Mouse (Mus musculus) heart, embryonic 13.5 days (tissue): ENCODE data around the gene Lmntd2. TPM values are rescaled to one million over a fixed set of nuclear protein-coding genes. Genes with fewer than 3 reads are reported as not detected.
A peak's percentile ranks its signal among the peaks of the same experiment; 100 is the strongest.

Experiments
- ATAC-seq: fragments of 200-750 bp; cut with Nextera tagmentation; 2 replicates; pipeline ENCODE4 v1.8.0; 2017; ENCODE audit warnings: moderate TSS enrichment; ENCODE audit not compliant: insufficient number of reproducible peaks, low FRiP score, low TSS enrichment; ENCODE audit errors: extremely low read depth
- H3K27ac ChIP-seq: fragments of 300-500 bp; sonication (generic); replicated peaks from 2 replicates; pipeline ENCODE4 v1.5.1; 2015; ENCODE audit warnings: moderate library complexity, mild to moderate bottlenecking, inconsistent platforms
- H3K27me3 ChIP-seq: fragments of 300-500 bp; sonication (generic); replicated peaks from 2 replicates; pipeline ENCODE4 v1.6.1; 2015; ENCODE audit warnings: mild to moderate bottlenecking, inconsistent platforms
- H3K36me3 ChIP-seq: fragments of 300-500 bp; sonication (generic); 2 replicates; pipeline ENCODE4 v1.6.1; 2015; ENCODE audit warnings: mild to moderate bottlenecking, inconsistent platforms
- H3K4me1 ChIP-seq: fragments of 300-500 bp; sonication (generic); 2 replicates; pipeline ENCODE4 v1.6.1; 2015; ENCODE audit warnings: inconsistent platforms
- H3K4me2 ChIP-seq: fragments of 300-500 bp; sonication (generic); 2 replicates; pipeline ENCODE4 v1.6.1; 2015; ENCODE audit warnings: inconsistent platforms, mild to moderate bottlenecking, moderate library complexity
- H3K4me3 ChIP-seq: fragments of 300-500 bp; sonication (generic); 2 replicates; pipeline ENCODE4 v1.5.1; 2015; ENCODE audit warnings: moderate library complexity, mild to moderate bottlenecking, inconsistent platforms
- H3K9ac ChIP-seq: fragments of 300-500 bp; sonication (generic); 2 replicates; pipeline ENCODE4 v1.6.1; 2015; ENCODE audit warnings: inconsistent platforms, mild to moderate bottlenecking, moderate library complexity
- H3K9me3 ChIP-seq: fragments of 300-500 bp; sonication (generic); 2 replicates; pipeline ENCODE4 v1.6.1; 2016; ENCODE audit warnings: inconsistent platforms
- whole genome bisulfite sequencing: fragments of 180-500 bp; shearing (Covaris S2); methylation state at CpG from one replicate; pipeline ENCODE4 v1.1.7; 2015; ENCODE audit warnings: mixed read lengths; 5-methylcytosine and 5-hydroxymethylcytosine counted together
- polyA plus RNA-seq: library from polyadenylated mRNA; unstranded; fragments of >200 nt; fragmentation: Nextera tagmentation; extraction: Ambion mirVana; gene quantifications from 2 replicates; pipeline ENCODE4 v1.2.1, GENCODE M21; 2015

Gene Lmntd2
- polyA plus RNA-seq, 1 experiment from 2014 or later, result 0.72 TPM

DNA sequence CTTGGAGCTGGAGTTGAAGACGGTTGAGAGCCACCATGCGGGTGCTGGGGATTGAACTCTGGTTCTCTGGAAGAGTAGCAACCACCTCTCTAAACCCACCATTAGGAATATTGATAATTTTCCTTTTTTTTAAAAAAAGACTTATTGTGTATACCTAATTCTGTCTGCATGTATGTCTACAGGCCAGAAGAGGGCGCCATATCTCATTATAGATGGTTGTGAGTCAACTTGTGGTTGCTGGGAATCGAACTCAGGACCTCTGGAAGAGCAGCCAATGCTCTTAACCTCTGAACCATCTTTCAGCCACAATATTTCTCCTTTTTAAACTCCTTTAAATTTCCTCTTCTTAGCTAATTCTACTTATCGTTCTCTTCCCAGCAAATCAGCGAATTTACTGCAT, 12.7 kb upstream of the Lmntd2 start:
- no peak overlapping the region for H3K4me2 ChIP-seq
- no peaks in the 10 kb centered on the region for H3K27me3 ChIP-seq
- no peak for ATAC-seq
- 84% methylated on average over 6 of the region's 6 CpGs for WGBS
- peaks cover 11% of the 10 kb centered on the region for H3K36me3 ChIP-seq
- no peak overlapping the region for H3K9ac ChIP-seq
- peaks cover 37% of the 10 kb centered on the region for H3K4me1 ChIP-seq
- no peak overlapping the region for H3K4me3 ChIP-seq
- H3K9me3 ChIP-seq, result no peaks in the 10 kb centered on the region
- no peak overlapping the region for H3K27ac ChIP-seq

DNA sequence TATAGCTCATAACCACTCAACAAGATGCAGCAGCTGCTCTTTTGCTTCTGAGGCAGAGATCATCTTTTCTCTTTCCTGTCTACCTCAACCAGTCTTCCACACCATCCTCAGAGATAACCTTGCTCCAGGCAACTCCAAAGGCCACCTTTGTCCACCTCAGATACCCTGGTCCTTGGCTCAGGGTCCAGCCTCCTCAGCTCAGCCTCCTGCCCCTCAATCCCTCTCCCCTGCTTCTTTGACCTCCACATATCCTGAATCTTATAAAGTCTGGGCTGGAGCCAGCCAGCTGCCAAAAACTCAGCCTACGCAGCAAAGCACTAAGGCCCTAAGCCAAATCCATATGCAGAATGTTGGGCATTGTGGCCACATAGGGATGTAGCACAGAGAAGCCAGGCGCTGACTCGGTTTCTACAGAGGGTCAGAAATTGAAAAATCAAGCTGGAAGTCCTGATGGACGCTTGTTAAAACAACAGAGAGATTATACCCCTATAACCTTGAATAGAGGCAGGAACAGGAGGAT, 8.9 kb upstream of the Lmntd2 start:
- ATAC-seq, result no peak
- H3K27me3 ChIP-seq, result no peaks in the 10 kb centered on the region
- H3K36me3 ChIP-seq, result peaks cover 17% of the 10 kb centered on the region
- peak overlapping the region; percentile 91 for H3K27ac ChIP-seq
- H3K4me2 ChIP-seq, result peak overlapping the region; percentile 83
- peak overlapping the region; percentile 89 for H3K9ac ChIP-seq
- peaks cover 36% of the 10 kb centered on the region for H3K4me1 ChIP-seq
- WGBS, result 86% methylated on average over 4 of the region's 4 CpGs
- H3K9me3 ChIP-seq, result no peaks in the 10 kb centered on the region
- 0 out of 2 replicates have a peak overlapping the region, but pooled peaks have one; percentile 68 for H3K4me3 ChIP-seq

DNA sequence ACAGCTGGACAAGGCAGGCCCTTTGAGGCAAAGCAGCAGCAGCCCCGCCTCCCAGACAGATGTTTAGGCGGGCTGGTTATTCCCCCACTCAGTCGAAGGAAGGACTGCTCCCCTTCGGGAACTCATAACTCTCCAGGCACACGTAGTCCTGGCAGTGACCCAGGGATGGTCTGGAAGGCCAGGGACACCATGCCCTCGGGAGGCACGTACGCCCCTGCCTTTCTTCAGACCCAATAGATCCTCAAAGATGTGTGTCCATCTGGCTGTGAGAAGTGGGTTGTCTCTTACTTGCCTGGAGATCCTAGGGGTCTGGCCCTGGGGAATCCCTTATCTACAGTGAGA, 8.2 kb upstream of the Lmntd2 start:
- WGBS, result 7% methylated on average over 8 of the region's 8 CpGs
- Histone ChIP-seq H3K4me1 (peaks cover 42% of the 10 kb centered on the region), H3K27me3 (no peaks in the 10 kb centered on the region), H3K9ac (peak overlapping the region; percentile 89), H3K36me3 (peaks cover 20% of the 10 kb centered on the region), H3K9me3 (no peaks in the 10 kb centered on the region), H3K4me3 (peak overlapping the region; percentile 68), H3K4me2 (peak overlapping the region; percentile 83), H3K27ac (peak overlapping the region; percentile 91)
- no peak for ATAC-seq

DNA sequence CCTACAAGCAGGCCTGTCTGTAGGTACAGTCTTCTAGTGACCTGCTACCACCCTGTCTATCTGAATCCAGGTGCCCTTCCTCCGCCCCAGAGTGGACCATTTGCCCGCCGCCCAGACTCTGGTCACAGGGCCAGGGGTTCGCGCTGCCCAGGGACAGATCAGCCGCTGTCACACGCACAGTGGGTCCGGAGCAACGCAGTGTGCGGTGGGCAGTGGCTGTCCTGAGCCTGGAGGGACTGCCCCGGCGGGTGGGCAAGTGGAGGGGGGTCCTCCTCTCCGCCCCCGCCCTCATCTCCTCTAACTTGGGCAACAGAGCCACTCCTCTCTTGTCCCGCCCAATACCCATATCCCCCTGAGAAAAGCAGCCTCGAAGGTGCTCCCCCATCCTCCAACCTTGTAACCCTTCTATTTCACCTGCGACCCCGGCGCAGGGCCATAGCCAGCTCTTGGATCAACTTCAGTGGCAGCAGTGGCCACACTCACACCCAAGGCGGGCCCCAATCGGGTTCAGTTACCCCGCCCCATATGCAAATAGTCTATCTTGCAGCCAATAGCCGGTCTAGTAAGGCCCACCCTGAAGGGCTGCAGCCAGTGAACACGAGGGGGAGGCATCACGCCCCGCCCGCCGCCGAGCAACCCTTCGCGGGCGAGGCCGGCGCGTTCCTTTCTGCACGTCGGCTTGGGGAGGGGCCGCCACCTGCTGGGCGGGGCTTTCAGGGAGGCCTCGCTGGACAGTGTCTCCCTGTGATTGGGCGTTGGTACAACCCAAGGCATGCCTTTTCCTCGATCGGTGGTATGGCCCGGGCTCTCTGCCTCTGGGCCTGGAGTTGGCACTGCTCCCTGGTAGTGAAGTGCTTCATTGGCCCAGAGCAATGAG, 7.6 kb upstream of the Lmntd2 start:
- peak overlapping the region; percentile 83 for H3K4me2 ChIP-seq
- no peaks in the 10 kb centered on the region for H3K27me3 ChIP-seq
- peak overlapping the region; percentile 89 for H3K9ac ChIP-seq
- WGBS, result 2% methylated on average over 44 of the region's 44 CpGs
- H3K4me3 ChIP-seq, result peak overlapping the region; percentile 68
- H3K27ac ChIP-seq, result peak overlapping the region; percentile 91
- peaks cover 48% of the 10 kb centered on the region for H3K4me1 ChIP-seq
- no peaks in the 10 kb centered on the region for H3K9me3 ChIP-seq
- ATAC-seq, result peak; percentile 95
- H3K36me3 ChIP-seq, result peaks cover 20% of the 10 kb centered on the region

DNA sequence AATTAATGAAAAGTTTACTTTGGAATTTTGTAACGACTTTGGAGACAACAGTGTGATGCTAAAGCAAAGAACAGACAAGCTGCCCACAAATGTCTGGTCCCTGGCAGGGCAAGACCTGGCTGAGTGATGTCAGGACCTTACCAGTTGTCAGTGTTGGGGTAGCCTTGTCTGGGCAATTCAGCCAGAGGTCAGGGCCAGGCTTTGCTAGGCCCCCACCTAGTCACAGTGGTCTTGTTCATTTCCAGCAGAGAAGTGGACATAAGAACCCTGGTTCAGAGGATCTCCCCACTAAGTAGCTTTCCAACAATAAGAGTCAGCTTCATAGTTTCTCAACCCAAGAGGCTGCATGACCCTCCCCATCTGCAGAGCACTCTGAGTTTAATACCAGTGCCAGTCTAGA, 6.5 kb upstream of the Lmntd2 start:
- H3K27ac ChIP-seq, result no peak overlapping the region; the same call in 1 of the 2 replicates
- no peaks in the 10 kb centered on the region for H3K27me3 ChIP-seq
- no peak for ATAC-seq
- H3K9ac ChIP-seq, result peak overlapping the region; percentile 89
- no peaks in the 10 kb centered on the region for H3K9me3 ChIP-seq
- peaks cover 20% of the 10 kb centered on the region for H3K36me3 ChIP-seq
- peaks cover 53% of the 10 kb centered on the region for H3K4me1 ChIP-seq
- peak overlapping the region; percentile 68 for H3K4me3 ChIP-seq
- peak overlapping the region; percentile 83 for H3K4me2 ChIP-seq
- WGBS, result 72% methylated on average over 1 of the region's 1 CpGs

DNA sequence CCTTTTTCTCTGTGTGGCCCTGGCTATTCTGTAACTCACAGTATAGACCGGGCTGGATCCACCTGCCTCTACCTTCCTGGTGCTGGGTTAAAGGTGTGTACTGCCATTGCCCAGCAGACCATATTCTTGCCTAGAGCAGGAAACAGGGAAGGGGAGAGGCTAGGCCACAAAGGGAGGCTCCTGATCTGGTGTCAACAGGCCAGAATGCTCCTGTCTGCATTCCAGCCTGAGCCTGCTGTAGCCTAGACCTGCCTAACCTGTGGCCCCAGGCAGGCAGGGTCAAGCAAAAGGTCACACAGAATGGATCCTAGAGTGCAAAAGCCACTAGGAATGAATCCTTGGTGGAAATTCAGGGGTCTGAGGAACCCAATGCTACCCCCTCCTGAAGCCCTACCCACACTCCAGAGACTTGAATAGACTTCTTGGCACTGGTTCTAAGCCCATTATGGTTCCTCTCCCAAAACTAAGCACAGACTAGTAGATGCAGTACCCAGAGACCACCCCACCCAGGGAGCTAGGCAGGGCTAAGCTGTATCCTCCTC, 5.7 kb upstream of the Lmntd2 start:
- no peak for ATAC-seq
- Histone ChIP-seq H3K9me3 (no peaks in the 10 kb centered on the region), H3K4me1 (peaks cover 59% of the 10 kb centered on the region), H3K27me3 (no peaks in the 10 kb centered on the region), H3K36me3 (peaks cover 20% of the 10 kb centered on the region), H3K4me3 (no peak overlapping the region), H3K27ac (no peak overlapping the region), H3K4me2 (peak overlapping the region; percentile 83), H3K9ac (peak overlapping the region; percentile 89; the same call in 1 of the 2 replicates)
- 94% methylated on average over 1 of the region's 1 CpGs for WGBS

DNA sequence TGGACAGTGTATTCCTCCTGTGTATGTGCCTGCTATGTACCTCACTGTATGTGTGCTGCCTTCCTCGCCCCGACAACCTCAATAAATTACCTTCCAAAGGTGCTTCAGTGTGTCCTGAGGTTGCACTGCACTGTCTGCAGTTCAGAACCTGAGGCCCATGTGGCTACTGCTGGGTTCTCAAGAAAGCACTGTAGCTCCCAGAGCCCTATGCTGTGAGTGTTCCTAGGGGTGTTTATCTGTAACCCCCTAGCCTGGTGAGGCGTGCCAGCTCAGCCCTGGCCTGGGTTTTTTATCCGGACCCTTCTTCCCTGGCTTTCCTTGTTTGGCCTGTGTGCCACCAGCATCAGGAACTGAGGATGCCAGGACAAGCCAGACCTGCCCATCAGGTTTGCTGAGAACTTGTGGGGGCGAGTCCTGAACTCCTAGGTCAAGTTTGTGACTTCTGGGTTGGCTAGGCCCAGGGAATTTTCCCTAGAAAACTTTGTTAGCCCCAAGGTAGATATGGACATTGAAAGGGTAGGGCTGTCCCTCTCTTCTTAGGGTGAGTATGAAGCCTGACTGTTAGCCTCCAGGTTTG, 4.8 kb upstream of the Lmntd2 start:
- peaks cover 63% of the 10 kb centered on the region for H3K4me1 ChIP-seq
- no peak for ATAC-seq

DNA sequence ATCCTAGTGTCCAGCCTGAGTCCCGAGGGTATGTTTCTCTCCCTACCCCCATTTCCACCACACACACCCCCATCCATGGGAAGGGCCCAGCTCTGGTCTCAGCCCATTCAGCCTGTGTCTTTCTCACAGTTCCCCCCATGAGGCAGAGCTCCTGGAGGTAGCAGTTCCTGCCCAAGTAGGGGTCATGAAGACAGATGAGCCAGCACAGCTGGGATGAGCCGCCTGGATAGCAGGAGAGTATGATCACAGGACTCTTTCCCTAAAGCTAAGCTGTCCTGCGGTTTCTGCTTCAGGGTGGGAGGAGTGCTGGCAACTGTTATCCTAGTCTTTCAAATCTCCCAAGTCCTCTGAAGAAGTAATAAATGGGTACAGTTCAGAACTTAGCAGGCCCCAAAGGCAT, 4.3 kb upstream of the Lmntd2 start:
- H3K4me3 ChIP-seq, result no peak overlapping the region
- H3K36me3 ChIP-seq, result peaks cover 20% of the 10 kb centered on the region
- WGBS, result 79% methylated on average over 3 of the region's 3 CpGs
- H3K27ac ChIP-seq, result no peak overlapping the region
- H3K4me1 ChIP-seq, result peaks cover 61% of the 10 kb centered on the region
- H3K9me3 ChIP-seq, result no peaks in the 10 kb centered on the region
- ATAC-seq, result no peak
- no peak overlapping the region for H3K4me2 ChIP-seq
- H3K27me3 ChIP-seq, result no peaks in the 10 kb centered on the region
- H3K9ac ChIP-seq, result no peak overlapping the region

More for the DNA sequence above, 4.8 kb upstream of the Lmntd2 start:
- H3K9ac ChIP-seq, result no peak overlapping the region
- 80% methylated on average over 5 of the region's 5 CpGs for WGBS
- H3K36me3 ChIP-seq, result peaks cover 20% of the 10 kb centered on the region
- no peaks in the 10 kb centered on the region for H3K27me3 ChIP-seq
- no peak overlapping the region for H3K4me3 ChIP-seq
- H3K9me3 ChIP-seq, result no peaks in the 10 kb centered on the region
- no peak overlapping the region for H3K27ac ChIP-seq
- H3K4me2 ChIP-seq, result no peak overlapping the region

DNA sequence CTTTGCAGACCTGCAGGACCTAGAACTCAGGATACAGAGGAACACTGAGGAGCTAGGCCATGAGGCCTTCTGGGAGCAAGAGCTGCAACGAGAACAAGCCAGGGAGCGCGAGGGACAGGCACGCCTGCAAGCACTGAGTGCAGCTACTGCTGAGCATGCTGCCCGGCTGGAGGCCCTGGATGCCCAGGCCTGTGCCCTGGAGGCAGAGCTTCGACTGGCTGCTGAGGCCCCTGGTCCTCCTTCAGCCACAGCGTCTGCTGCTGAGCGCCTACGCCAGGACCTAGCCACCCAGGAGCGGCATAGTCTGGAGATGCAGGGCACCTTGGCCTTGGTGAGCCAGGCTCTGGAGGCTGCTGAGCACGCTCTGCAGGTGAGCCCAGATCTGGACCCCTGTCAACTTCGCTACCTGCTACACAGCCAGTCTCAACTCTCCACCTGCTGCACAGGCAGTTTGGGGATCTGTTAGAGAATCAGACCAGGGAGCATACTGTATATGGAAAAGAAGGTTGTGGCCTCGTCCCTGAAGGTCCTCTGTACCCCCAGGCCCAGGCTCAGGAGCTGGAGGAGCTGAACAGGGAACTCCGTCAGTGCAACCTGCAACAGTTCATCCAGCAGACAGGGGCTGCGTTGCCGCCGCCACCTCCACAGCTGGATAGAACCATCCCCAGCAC, 3.6 kb upstream of the Lmntd2 start:
- Histone ChIP-seq H3K4me2 (peak overlapping the region; percentile 77; the same call in 1 of the 2 replicates), H3K27me3 (no peaks in the 10 kb centered on the region), H3K27ac (no peak overlapping the region), H3K36me3 (peaks cover 20% of the 10 kb centered on the region), H3K9me3 (no peaks in the 10 kb centered on the region), H3K9ac (no peak overlapping the region), H3K4me1 (peaks cover 58% of the 10 kb centered on the region), H3K4me3 (0 out of 2 replicates have a peak overlapping the region, but pooled peaks have one; percentile 67)
- ATAC-seq, result no peak
- 88% methylated on average over 17 of the region's 17 CpGs for WGBS

DNA sequence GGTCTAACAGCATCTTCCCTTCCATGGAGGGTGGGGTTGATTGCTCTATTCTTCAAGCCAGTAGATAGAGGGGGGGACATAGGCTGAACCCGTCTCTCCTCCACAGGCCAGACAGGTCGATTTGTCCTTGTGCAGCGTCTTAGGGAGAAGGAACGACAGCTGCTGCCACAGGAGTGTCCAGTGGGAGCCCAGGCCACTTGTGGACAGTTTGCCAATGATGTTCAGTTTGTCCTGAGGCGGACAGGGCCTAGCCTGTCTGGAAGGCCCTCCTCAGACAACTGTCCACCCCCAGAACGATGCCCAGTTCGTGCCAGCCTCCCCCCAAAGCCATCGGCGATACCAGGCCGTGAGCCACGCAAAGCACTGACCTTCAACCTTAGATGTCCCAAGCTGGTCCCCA, 3.0 kb upstream of the Lmntd2 start:
- Histone ChIP-seq H3K4me2 (peak overlapping the region; percentile 77), H3K4me1 (peaks cover 55% of the 10 kb centered on the region), H3K27me3 (0 out of 2 replicates have a peak, but pooled peaks cover 3% of the 10 kb centered on the region), H3K36me3 (peaks cover 20% of the 10 kb centered on the region), H3K27ac (peak overlapping the region; percentile 78; the same call in 1 of the 2 replicates), H3K9ac (peak overlapping the region; percentile 82), H3K9me3 (no peaks in the 10 kb centered on the region), H3K4me3 (peak overlapping the region; percentile 67)
- no peak for ATAC-seq
- 81% methylated on average over 11 of the region's 11 CpGs for WGBS
